Mouse (Mus musculus): ENCODE measurements around the gene Amz1. TPM values are rescaled to one million over a fixed set of nuclear protein-coding genes. Genes with fewer than 3 reads are reported as not detected.

Gene Amz1
- polyA plus RNA-seq, 1 experiment from 2014 or later: 0.82 TPM

DNA sequence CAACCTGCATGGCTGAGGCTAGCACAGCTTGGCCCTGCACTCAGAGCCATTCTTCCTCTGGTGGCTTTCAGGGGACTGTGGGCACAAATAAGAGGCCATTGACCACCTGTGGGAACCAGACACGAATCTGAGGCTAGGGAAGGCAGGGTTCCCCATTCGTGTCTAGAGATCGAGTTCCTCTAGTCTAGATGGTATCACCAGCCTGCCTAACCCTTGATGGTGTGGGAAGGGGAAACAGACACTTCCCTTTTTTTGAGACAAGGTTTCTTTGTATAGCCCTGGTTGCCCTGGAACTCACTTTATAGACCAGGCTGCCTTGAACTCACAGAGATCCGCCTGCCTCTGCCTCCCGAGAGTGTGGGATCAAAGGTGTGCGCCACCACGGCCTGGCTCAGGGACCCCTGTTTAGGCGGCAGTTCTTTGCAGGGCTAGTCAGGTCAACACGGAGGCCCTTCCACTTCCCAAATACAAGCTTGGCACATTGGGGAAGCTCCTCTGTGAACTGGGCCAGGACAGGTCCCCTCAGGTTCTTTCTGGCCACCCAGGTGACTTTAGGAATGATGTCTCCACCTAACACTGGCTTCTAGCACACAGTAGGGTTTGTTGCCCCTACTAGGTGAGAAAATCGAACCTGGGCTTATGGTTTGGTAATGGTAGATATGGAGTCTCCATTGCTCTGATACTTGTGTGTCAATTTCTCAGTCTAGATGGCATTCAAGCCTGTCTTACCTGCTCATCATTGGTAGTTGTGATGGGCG lies 7.3 kb downstream of the Amz1 start:
- H3K27me3 ChIP-seq (replicated peaks; ENCODE audit: low read depth, poor library complexity, severe bottlenecking): peaks cover 28% of the 10 kb centered on the region
- no peak overlapping the region for H3K27ac ChIP-seq (replicated peaks)
- WGBS: 85% methylated on average over 11 of the region's 11 CpGs
- H3K36me3 ChIP-seq (replicated peaks): no peaks in the 10 kb centered on the region
- 0 out of 2 replicates have a peak, but pooled peaks cover 2% of the 10 kb centered on the region for H3K9me3 ChIP-seq
- no peak for DNase-seq (ENCODE audit: low spot score)
- H3K4me1 ChIP-seq: peaks cover 12% of the 10 kb centered on the region
- no peak overlapping the region for H3K4me3 ChIP-seq

DNA sequence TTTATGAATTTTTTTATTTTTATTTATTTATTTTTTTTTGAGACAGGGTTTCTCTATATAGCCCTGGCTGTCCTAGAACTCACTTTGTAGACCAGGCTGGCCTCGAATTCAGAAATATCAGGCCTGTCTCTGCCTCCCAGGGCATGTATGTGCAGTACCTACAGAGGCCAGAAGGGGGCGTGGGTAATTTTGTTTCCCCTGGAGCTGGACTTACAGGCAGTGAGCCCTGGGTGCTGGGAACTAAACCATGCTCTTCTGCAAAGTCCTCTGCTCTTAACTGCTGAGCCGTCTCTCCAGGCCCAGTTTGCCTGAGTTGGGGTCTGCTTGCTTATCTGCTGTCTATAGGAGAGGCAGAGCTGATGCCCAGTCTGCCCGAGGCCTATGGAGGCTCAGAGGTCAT lies 8.3 kb downstream of the Amz1 start:
- DNase-seq (ENCODE audit: low spot score): peak; percentile 35
- 0 out of 2 replicates have a peak, but pooled peaks cover 4% of the 10 kb centered on the region for H3K9me3 ChIP-seq
- H3K36me3 ChIP-seq (replicated peaks): no peaks in the 10 kb centered on the region
- peaks cover 38% of the 10 kb centered on the region for H3K27me3 ChIP-seq (replicated peaks; ENCODE audit: low read depth, poor library complexity, severe bottlenecking)
- no peak overlapping the region for H3K27ac ChIP-seq (replicated peaks)
- no peak overlapping the region for H3K4me3 ChIP-seq
- WGBS: 62% methylated on average over 4 of the region's 4 CpGs
- H3K4me1 ChIP-seq: peaks cover 14% of the 10 kb centered on the region

DNA sequence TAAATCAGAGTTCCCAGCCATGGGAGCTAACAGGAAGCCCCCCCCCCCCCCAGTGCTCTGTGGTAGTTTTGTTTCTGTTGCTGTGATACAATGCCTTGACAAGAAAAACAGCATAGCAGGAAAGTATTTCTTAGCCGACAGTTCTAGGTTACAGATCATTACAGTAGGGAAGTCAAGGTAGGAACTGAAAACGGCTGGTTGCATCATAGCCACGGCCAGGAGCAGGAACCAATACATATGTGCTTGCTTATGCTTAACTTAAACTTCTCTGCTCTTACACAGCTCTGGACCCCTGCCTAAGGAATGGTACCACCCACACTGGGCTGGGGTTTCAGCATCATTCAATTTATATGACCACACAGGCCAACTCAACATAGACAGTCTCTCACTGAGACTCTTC lies 9.4 kb downstream of the Amz1 start:
- Histone ChIP-seq H3K36me3 (replicated peaks) (no peaks in the 10 kb centered on the region), H3K4me3 (no peak overlapping the region), H3K9me3 (0 out of 2 replicates have a peak, but pooled peaks cover 4% of the 10 kb centered on the region), H3K27me3 (replicated peaks; ENCODE audit: low read depth, poor library complexity, severe bottlenecking) (peaks cover 46% of the 10 kb centered on the region), H3K4me1 (peaks cover 17% of the 10 kb centered on the region), H3K27ac (replicated peaks) (no peak overlapping the region)
- DNase-seq (ENCODE audit: low spot score): no peak
- 75% methylated on average over 3 of the region's 3 CpGs for WGBS

DNA sequence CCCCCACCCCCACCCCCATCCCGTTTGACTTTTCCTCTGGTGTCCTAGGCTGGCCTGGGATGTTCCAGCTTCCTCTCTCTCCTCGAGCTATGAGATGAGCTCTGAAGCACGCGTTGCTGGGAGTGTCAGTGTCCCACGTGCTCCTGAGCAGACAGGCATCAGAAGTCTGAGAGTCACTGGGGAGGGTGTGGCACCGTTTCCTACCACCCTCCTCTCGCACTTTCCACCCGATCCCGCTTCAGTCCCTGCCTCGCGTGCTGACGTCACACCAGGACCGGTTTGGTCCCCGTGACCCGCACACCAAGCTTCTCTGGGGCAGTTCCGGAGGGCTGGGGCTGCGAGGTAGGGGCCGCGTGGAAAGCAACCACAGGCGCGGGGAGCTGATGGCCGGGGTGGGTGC lies 11.4 kb downstream of the Amz1 start:
- H3K4me1 ChIP-seq: peaks cover 17% of the 10 kb centered on the region
- peaks cover 46% of the 10 kb centered on the region for H3K27me3 ChIP-seq (replicated peaks; ENCODE audit: low read depth, poor library complexity, severe bottlenecking)
- H3K27ac ChIP-seq (replicated peaks): 0 out of 2 replicates have a peak overlapping the region, but pooled peaks have one; percentile 60
- no peak for DNase-seq (ENCODE audit: low spot score)
- peak overlapping the region; percentile 56 for H3K4me3 ChIP-seq
- under 1% methylated on average over 22 of the region's 22 CpGs for WGBS
- 0 out of 2 replicates have a peak, but pooled peaks cover 4% of the 10 kb centered on the region for H3K9me3 ChIP-seq
- H3K36me3 ChIP-seq (replicated peaks): no peaks in the 10 kb centered on the region

DNA sequence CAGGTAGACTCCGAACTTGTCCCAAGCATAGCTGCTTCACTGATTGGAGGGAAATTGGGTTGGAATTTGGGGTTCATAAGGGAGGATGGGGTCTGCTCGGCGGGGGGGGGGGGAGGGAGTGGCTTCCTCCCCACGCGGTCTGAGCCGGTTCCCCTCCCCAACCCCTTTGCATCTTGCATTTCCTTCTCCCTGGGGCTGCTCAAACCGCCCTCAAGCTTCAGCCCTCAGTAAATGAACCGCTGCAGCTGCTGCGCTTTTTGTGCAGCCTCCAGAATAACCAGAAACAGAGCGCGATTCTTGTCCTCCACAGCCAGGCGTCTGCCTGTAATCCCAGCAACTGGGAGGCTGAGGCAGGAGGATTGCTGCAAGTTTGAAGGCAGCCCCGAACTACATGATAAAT lies 12.2 kb downstream of the Amz1 start:
- 18% methylated on average over 13 of the region's 13 CpGs for WGBS
- peaks cover 22% of the 10 kb centered on the region for H3K4me1 ChIP-seq
- H3K27ac ChIP-seq (replicated peaks): no peak overlapping the region
- H3K36me3 ChIP-seq (replicated peaks): no peaks in the 10 kb centered on the region
- H3K9me3 ChIP-seq: 0 out of 2 replicates have a peak, but pooled peaks cover 4% of the 10 kb centered on the region
- DNase-seq (ENCODE audit: low spot score): peak; percentile 19
- peak overlapping the region; percentile 56 for H3K4me3 ChIP-seq
- H3K27me3 ChIP-seq (replicated peaks; ENCODE audit: low read depth, poor library complexity, severe bottlenecking): peaks cover 46% of the 10 kb centered on the region

DNA sequence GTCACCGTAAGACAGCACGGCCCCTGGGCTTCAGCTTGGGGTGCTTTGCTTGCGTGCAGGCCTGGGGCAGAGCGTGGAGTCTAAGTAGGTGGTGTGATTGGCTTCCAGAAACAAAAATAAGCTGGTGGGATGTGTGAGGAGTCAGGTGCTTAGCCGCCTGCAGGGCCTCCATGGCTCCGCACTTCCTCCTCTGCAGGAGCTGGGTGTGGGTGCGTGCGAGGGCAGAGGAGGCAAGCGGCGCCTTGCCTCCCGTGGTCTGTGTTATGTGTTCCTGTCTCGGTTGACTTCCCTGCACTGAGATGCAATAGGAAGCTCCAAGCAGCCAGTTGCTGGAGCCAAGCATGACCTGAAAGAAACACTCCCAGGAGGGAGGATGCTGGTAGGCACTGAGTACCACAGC lies 15.9 kb downstream of the Amz1 start:
- 0 out of 2 replicates have a peak, but pooled peaks cover 4% of the 10 kb centered on the region for H3K9me3 ChIP-seq
- no peak overlapping the region for H3K4me3 ChIP-seq
- 84% methylated on average over 12 of the region's 12 CpGs for WGBS
- H3K4me1 ChIP-seq: peaks cover 22% of the 10 kb centered on the region
- no peaks in the 10 kb centered on the region for H3K36me3 ChIP-seq (replicated peaks)
- H3K27me3 ChIP-seq (replicated peaks; ENCODE audit: low read depth, poor library complexity, severe bottlenecking): peaks cover 32% of the 10 kb centered on the region
- no peak overlapping the region for H3K27ac ChIP-seq (replicated peaks)
- DNase-seq (ENCODE audit: low spot score): no peak

DNA sequence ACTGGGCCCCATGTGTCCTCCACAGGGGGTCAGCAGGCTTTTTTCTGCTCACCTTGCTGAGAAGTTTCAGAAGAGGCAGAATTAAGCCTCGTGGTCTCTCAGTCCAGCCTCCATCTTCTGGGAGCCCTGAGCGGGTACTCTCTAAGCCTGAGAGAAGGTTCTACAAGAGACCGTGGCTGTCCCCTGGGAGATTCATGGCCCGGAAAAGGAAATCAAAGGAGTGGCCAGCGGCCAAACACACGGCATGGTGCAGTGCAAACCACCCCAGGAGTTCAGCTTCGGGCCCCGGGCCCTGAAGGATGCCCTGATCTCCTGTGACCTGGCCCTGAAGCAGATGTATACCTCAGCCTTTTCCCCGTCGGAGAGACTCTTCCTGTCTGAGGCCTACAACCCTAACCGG lies 17.1 kb downstream of the Amz1 start:
- H3K27ac ChIP-seq (replicated peaks): no peak overlapping the region

DNA sequence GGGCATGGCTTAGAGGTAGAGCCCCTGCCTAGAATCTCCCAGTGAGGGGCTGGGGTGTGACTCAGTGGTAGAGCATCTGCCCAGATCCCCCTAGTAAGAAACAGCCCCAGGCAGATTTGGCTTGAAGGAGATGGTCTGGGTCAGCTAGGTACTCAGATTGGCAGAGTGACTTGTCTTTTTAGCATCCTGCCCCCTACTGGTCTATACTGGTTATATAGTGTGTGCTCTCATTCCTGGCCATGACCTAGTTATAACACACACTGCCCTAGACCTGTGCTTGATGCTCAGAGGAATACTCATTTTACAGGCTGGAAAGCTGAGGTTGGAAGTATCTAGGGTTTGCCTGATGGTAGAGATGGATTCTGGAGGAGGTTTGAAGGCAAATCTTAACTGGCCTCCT lies 17.9 kb downstream of the Amz1 start:
- Histone ChIP-seq H3K4me3 (no peak overlapping the region), H3K36me3 (replicated peaks) (no peaks in the 10 kb centered on the region), H3K27me3 (replicated peaks; ENCODE audit: low read depth, poor library complexity, severe bottlenecking) (peaks cover 11% of the 10 kb centered on the region), H3K27ac (replicated peaks) (no peak overlapping the region), H3K9me3 (no peaks in the 10 kb centered on the region), H3K4me1 (peaks cover 8% of the 10 kb centered on the region; the same call in 1 of the 2 replicates)
- no peak for DNase-seq (ENCODE audit: low spot score)

More for the DNA sequence above, 17.1 kb downstream of the Amz1 start:
- 0 out of 2 replicates have a peak, but pooled peaks cover 4% of the 10 kb centered on the region for H3K9me3 ChIP-seq
- no peaks in the 10 kb centered on the region for H3K36me3 ChIP-seq (replicated peaks)
- DNase-seq (ENCODE audit: low spot score): no peak
- peaks cover 20% of the 10 kb centered on the region for H3K27me3 ChIP-seq (replicated peaks; ENCODE audit: low read depth, poor library complexity, severe bottlenecking)
- 73% methylated on average over 11 of the region's 11 CpGs for WGBS
- H3K4me3 ChIP-seq: no peak overlapping the region
- peaks cover 12% of the 10 kb centered on the region for H3K4me1 ChIP-seq

DNA sequence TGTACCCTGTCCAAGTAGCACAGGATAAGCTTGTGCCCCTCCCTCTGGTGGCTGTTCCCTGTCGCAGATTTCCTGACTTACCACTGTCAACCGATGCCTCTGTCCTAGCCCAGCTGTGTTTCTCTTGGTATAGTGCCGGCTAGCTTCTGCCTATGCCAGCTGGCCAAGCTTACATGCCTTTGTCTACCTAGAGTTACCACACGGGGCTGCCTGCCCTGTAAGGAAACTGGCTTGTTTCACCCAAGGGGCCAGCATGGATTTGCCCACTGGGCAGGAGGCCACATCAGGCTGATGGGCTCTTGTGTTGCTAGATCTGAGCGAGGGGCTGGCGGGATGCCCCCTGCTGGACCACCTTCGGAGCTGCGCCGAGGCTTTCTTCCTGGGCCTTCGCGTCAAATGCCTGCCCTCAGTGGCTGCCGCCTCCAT lies 19.8 kb downstream of the Amz1 start:
- DNase-seq (ENCODE audit: low spot score): peak; percentile 32
- peaks cover 5% of the 10 kb centered on the region; the same call in 1 of the 2 replicates for H3K4me1 ChIP-seq

DNA sequence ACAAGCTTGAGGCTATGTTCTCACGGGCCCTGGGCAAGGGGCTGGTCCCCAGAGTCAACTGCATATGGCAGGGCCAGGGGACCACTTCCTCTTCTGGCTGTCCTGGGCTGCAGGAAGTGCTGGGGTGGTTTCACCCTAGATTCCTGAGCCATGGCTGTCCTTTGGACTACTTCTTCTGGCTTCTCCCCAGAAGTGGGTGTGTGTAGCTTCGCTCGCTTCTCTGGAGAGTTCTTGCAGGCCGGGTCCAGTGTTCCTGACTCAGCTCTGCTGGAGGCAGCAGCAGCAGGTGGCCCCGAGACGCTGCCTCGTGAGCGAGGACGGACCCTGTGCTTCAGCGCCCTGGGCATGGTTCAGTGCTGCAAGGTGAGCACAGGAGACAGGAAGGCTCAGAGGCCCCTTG lies 24.5 kb downstream of the Amz1 start:
- DNase-seq (ENCODE audit: low spot score): no peak
- Histone ChIP-seq H3K4me1 (peaks cover 7% of the 10 kb centered on the region), H3K27ac (replicated peaks) (peak overlapping the region; percentile 87; the same call in 1 of the 2 replicates), H3K36me3 (replicated peaks) (0 out of 2 replicates have a peak, but pooled peaks cover 3% of the 10 kb centered on the region), H3K9me3 (peaks cover 6% of the 10 kb centered on the region; the same call in 1 of the 2 replicates), H3K4me3 (no peak overlapping the region), H3K27me3 (replicated peaks; ENCODE audit: low read depth, poor library complexity, severe bottlenecking) (no peaks in the 10 kb centered on the region)
- 84% methylated on average over 10 of the region's 10 CpGs for WGBS

More for the DNA sequence above, 19.8 kb downstream of the Amz1 start:
- no peaks in the 10 kb centered on the region for H3K36me3 ChIP-seq (replicated peaks)
- H3K4me3 ChIP-seq: no peak overlapping the region
- no peaks in the 10 kb centered on the region for H3K27me3 ChIP-seq (replicated peaks; ENCODE audit: low read depth, poor library complexity, severe bottlenecking)
- no peak overlapping the region for H3K27ac ChIP-seq (replicated peaks)
- WGBS: 28% methylated on average over 12 of the region's 12 CpGs
- H3K9me3 ChIP-seq: no peaks in the 10 kb centered on the region

DNA sequence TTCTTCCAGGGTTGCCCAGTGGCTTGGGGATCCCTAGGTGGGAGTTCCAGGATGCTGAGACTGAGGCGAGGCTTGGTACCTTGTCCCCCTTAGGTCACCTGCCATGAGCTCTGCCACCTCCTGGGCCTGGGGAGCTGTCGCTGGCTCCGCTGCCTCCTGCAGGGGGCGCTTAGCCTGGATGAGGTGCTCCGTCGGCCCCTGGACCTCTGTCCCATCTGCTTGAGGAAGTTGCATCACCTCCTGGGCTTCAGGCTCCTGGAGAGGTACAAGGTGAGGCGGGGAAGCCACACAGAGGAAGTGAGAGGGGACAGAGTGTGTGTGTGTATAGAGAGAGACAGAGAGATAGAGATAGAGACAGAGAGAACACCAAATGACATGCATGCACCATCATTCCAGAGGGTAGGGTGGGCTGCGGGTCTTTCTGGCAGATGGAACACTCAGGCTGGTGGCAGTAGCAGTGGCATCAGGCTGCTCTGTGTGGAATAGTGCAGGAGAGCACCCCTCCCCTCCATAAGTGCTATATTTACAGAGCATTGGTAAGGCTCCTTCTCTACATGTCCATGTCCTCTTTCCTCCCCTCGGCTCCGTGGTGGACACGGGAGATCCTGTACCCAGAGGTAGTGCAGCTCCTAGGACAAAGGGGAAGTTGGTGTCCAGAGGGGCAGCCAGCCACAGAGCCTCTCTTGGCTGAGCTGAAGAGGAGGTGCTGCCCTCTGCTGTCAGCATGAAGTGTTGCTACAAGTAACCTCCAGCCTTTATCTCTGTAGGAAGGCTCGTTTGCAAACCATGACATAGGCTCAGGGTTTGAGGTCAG lies 25.3 kb downstream of the Amz1 start:
- peak; percentile 81 for DNase-seq (ENCODE audit: low spot score)
- Histone ChIP-seq H3K27ac (replicated peaks) (peak overlapping the region; percentile 87), H3K36me3 (replicated peaks) (0 out of 2 replicates have a peak, but pooled peaks cover 3% of the 10 kb centered on the region), H3K9me3 (peaks cover 6% of the 10 kb centered on the region; the same call in 1 of the 2 replicates), H3K4me3 (peak overlapping the region; percentile 50), H3K27me3 (replicated peaks; ENCODE audit: low read depth, poor library complexity, severe bottlenecking) (no peaks in the 10 kb centered on the region), H3K4me1 (peaks cover 7% of the 10 kb centered on the region)
- WGBS: 17% methylated on average over 12 of the region's 12 CpGs

DNA sequence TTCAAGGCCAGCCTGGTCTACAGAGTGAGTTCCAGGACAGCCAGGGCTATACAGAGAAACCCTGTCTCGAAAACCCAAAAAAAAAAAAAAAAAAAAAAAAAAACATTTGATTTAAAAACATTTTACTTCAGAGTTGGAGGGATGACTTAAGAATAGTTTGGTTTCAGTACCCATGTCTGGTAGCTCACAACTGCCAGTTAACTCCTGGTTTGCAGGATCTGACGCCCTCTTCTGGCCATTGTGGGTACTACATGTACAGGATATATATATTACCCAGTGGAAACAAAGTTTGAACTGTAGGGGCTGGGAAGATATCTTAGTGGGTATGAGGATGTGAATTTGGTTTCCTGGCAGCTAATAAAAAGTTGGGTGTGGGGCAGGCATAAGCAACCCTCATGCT lies 27.0 kb downstream of the Amz1 start:
- WGBS: 1% methylated on average over 1 of the region's 2 CpGs
- Histone ChIP-seq H3K9me3 (peaks cover 6% of the 10 kb centered on the region; the same call in 1 of the 2 replicates), H3K27me3 (replicated peaks; ENCODE audit: low read depth, poor library complexity, severe bottlenecking) (no peaks in the 10 kb centered on the region), H3K36me3 (replicated peaks) (0 out of 2 replicates have a peak, but pooled peaks cover 3% of the 10 kb centered on the region), H3K27ac (replicated peaks) (no peak overlapping the region), H3K4me1 (peaks cover 8% of the 10 kb centered on the region), H3K4me3 (no peak overlapping the region)
- no peak for DNase-seq (ENCODE audit: low spot score)

Data from embryonic facial prominence, embryonic 10.5 days (tissue).